Mouse (Mus musculus): ENCODE measurements around the gene Prickle2. TPM values are rescaled to one million over a fixed set of nuclear protein-coding genes. Genes with fewer than 3 reads are reported as not detected.

Gene Prickle2
- polyA plus RNA-seq, 1 experiment: not detected

DNA sequence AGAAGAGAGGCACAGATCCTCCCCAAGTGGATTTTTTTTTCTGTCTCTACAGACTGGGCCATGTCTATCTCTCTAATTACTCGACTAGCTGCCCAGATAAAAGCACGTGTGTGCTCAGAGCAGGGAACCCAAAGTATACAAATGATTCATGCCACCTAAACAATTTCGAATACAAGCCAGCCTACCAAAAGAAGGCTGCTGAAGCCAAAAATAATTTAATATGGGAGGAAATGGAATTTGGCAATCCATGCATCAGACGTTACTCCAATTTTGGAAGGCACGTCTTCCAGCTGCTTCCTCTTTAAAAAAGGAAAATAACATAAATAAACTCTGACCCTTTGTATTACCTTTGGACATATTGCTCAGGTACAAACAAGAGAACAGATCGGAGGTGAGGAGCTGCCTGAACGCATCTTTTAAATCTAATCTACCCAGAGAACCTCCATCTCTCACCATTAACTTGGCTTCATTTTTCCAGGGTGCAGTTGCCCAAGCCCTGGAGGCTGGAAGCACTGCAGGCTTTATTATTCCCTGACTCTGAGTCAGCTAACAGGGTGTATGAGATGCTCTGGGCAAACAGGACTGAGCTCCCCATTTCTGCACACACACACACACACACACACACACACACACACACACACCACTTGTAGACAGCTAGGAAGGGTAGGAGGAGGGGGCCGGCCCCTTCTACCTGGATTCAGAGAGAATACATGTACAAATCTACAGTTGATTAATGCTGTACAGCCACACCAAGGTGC is 172.5 kb downstream of the Prickle2 start:
- Histone ChIP-seq H3K4me3 (replicated peaks) (no peak overlapping the region), H3K4me1 (no peaks in the 10 kb centered on the region), H3K9me3 (peaks cover 5% of the 10 kb centered on the region; the same call in 1 of the 2 replicates), H3K27me3 (replicated peaks) (peaks cover 3% of the 10 kb centered on the region), H3K36me3 (replicated peaks; ENCODE audit: low read length) (no peaks in the 10 kb centered on the region)
- no peak for TF ChIP-seq GATA1 (IDR thresholded peaks at IDR 0.05; ENCODE audit: borderline replicate concordance, low read length)
- TF ChIP-seq FLI1 (IDR thresholded peaks at IDR 0.05; ENCODE audit: low read length): no peak

DNA sequence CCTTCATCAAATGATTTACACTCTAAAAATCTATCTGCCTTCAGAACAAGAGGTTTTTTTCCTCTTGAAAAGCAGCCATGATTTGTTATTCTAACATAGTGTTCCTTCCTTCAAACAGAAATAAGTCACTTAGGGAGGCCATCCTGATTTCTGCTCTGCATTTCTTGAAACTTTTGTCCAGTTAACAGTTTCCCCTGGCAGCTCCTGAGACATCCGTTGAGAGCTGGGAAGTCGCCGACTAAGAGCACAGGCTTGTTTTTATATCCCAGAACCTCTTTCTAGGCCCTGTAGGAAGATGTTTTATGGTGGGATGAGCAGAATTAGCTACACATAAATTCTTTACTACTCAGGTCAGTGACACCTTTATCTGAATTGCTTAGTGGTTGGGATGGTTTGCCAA is 173.1 kb downstream of the Prickle2 start:
- Histone ChIP-seq H3K36me3 (replicated peaks; ENCODE audit: low read length) (no peaks in the 10 kb centered on the region), H3K9me3 (peaks cover 5% of the 10 kb centered on the region; the same call in 1 of the 2 replicates), H3K4me1 (no peaks in the 10 kb centered on the region), H3K4me3 (replicated peaks) (no peak overlapping the region), H3K27me3 (replicated peaks) (peaks cover 3% of the 10 kb centered on the region)
- no peak for TF ChIP-seq FLI1 (IDR thresholded peaks at IDR 0.05; ENCODE audit: low read length)

DNA sequence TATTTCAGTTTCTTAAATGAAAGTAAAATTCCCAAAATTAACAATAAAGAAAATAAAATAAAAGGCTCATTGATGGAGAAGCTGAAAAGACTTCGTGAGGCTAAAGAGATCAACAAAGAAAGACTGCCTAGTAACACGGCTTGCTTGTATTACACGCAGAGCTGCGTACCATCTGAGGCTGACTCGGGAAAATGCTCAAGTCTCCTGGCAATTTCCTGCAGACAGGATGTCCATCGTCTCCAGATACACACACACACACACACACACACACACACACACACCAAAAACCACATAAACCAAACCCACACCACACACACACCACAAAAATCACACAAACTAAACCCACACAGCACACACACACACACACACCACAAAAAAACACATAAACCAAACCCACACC is 173.6 kb downstream of the Prickle2 start:
- H3K4me3 ChIP-seq (replicated peaks): no peak overlapping the region
- peaks cover 3% of the 10 kb centered on the region for H3K27me3 ChIP-seq (replicated peaks)
- H3K4me1 ChIP-seq: no peaks in the 10 kb centered on the region
- no peaks in the 10 kb centered on the region for H3K36me3 ChIP-seq (replicated peaks; ENCODE audit: low read length)
- no peak for TF ChIP-seq GATA1 (IDR thresholded peaks at IDR 0.05; ENCODE audit: borderline replicate concordance, low read length)
- no peak for TF ChIP-seq FLI1 (IDR thresholded peaks at IDR 0.05; ENCODE audit: low read length)
- H3K9me3 ChIP-seq: peaks cover 5% of the 10 kb centered on the region; the same call in 1 of the 2 replicates

DNA sequence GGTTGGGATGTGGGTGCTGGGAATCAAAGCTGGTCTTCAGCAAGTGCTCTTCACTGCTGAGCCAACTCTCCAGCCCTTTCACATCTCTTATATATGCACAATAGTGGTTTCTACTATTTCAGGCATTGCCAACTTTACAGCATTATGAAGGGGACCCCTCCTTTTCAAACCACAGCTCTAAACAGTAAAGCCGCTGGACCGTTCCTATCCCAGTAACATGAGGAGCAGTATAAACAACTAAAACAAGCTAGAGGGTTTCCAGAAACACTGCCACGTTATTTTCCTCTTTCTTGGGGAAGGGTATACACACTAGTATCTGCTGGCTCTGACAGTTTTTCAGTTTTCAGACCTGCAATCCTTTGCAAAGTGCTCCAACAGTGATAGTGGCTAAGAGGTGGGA is 179.7 kb downstream of the Prickle2 start:
- H3K36me3 ChIP-seq (replicated peaks; ENCODE audit: low read length): no peaks in the 10 kb centered on the region
- H3K27me3 ChIP-seq (replicated peaks): no peaks in the 10 kb centered on the region
- H3K4me3 ChIP-seq (replicated peaks): no peak overlapping the region
- H3K9me3 ChIP-seq: peaks cover 5% of the 10 kb centered on the region; the same call in 1 of the 2 replicates
- H3K4me1 ChIP-seq: no peaks in the 10 kb centered on the region
- TF ChIP-seq GATA1 (IDR thresholded peaks at IDR 0.05; ENCODE audit: borderline replicate concordance, low read length) (no peak), FLI1 (IDR thresholded peaks at IDR 0.05; ENCODE audit: low read length) (no peak)

GRCm38 (mm10) chr6:92525646-92526045 is 180.3 kb downstream of the Prickle2 start:
- no peaks in the 10 kb centered on the region for H3K4me1 ChIP-seq
- no peak for TF ChIP-seq FLI1 (IDR thresholded peaks at IDR 0.05; ENCODE audit: low read length)
- TF ChIP-seq GATA1 (IDR thresholded peaks at IDR 0.05; ENCODE audit: borderline replicate concordance, low read length): no peak
- H3K9me3 ChIP-seq: peaks cover 5% of the 10 kb centered on the region; the same call in 1 of the 2 replicates
- no peaks in the 10 kb centered on the region for H3K27me3 ChIP-seq (replicated peaks)
- no peaks in the 10 kb centered on the region for H3K36me3 ChIP-seq (replicated peaks; ENCODE audit: low read length)
- no peak overlapping the region for H3K4me3 ChIP-seq (replicated peaks)

DNA sequence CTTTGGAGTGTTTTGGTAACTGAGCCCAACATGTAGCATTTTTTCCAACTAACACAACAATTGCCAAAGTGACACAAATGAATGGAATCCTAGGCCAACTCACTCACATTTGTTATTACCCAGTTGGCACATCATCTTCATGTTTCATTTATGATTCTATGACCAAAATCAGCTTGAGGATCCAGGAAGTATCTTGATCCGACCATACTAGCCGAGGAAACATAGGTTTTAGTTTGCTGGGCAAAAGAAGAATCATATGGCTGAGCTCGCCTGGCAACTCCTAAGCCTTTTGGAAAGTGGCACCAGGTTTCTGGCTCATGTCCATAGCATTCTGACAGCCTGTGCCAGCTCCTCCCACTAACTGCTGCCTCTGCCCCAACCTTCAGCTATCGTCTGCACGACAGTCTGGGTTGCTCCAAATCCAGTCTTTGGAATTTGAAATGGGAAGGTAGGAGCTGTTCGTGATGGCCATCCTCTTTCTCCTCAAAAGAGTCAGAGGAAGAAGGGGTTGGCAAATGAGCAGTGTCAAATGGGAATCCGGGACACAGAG is 184.4 kb downstream of the Prickle2 start:
- Histone ChIP-seq H3K9me3 (0 out of 2 replicates have a peak, but pooled peaks cover 2% of the 10 kb centered on the region), H3K4me1 (no peaks in the 10 kb centered on the region), H3K27me3 (replicated peaks) (no peaks in the 10 kb centered on the region), H3K4me3 (replicated peaks) (no peak overlapping the region), H3K36me3 (replicated peaks; ENCODE audit: low read length) (no peaks in the 10 kb centered on the region)
- TF ChIP-seq GATA1 (IDR thresholded peaks at IDR 0.05; ENCODE audit: borderline replicate concordance, low read length) (no peak), FLI1 (IDR thresholded peaks at IDR 0.05; ENCODE audit: low read length) (no peak)

- no peaks in the 10 kb centered on the region for H3K4me1 ChIP-seq
- H3K9me3 ChIP-seq: 0 out of 2 replicates have a peak, but pooled peaks cover 2% of the 10 kb centered on the region
- no peak overlapping the region for H3K4me3 ChIP-seq (replicated peaks)
- H3K36me3 ChIP-seq (replicated peaks; ENCODE audit: low read length): no peaks in the 10 kb centered on the region
- H3K27me3 ChIP-seq (replicated peaks): no peaks in the 10 kb centered on the region
- TF ChIP-seq FLI1 (IDR thresholded peaks at IDR 0.05; ENCODE audit: low read length) (no peak), GATA1 (IDR thresholded peaks at IDR 0.05; ENCODE audit: borderline replicate concordance, low read length) (no peak)
Observed at GRCm38 (mm10) chr6:92520088-92520875, 185.7 kb downstream of the Prickle2 start.

GRCm38 (mm10) chr6:92518438-92518968 is 187.5 kb downstream of the Prickle2 start:
- H3K4me1 ChIP-seq: no peaks in the 10 kb centered on the region
- no peak for TF ChIP-seq FLI1 (IDR thresholded peaks at IDR 0.05; ENCODE audit: low read length)
- TF ChIP-seq GATA1 (IDR thresholded peaks at IDR 0.05; ENCODE audit: borderline replicate concordance, low read length): no peak
- no peak overlapping the region for H3K4me3 ChIP-seq (replicated peaks)
- no peaks in the 10 kb centered on the region for H3K27me3 ChIP-seq (replicated peaks)
- H3K36me3 ChIP-seq (replicated peaks; ENCODE audit: low read length): no peaks in the 10 kb centered on the region
- 0 out of 2 replicates have a peak, but pooled peaks cover 6% of the 10 kb centered on the region for H3K9me3 ChIP-seq

- Histone ChIP-seq H3K36me3 (replicated peaks; ENCODE audit: low read length) (no peaks in the 10 kb centered on the region), H3K4me3 (replicated peaks) (no peak overlapping the region), H3K4me1 (no peaks in the 10 kb centered on the region), H3K27me3 (replicated peaks) (no peaks in the 10 kb centered on the region), H3K9me3 (0 out of 2 replicates have a peak, but pooled peaks cover 11% of the 10 kb centered on the region)
- TF ChIP-seq FLI1 (IDR thresholded peaks at IDR 0.05; ENCODE audit: low read length) (no peak), GATA1 (IDR thresholded peaks at IDR 0.05; ENCODE audit: borderline replicate concordance, low read length) (no peak)
Observed at GRCm38 (mm10) chr6:92517002-92517401, 189.0 kb downstream of the Prickle2 start.
